Mouse (Mus musculus): ENCODE data around the gene Jhy. TPM values are rescaled to one million over a fixed set of nuclear protein-coding genes. Genes with fewer than 3 reads are reported as not detected.

The Jhy gene
- polyA plus RNA-seq (2015; fragmentation: Nextera tagmentation; extraction: Ambion mirVana) = 0.27 and 0.99 TPM in 2 replicates

GRCm38 (mm10) chr9:40963586-40964417 is at the start of gene Jhy:
Jhy (minus strand) TSS chr9:40964118.
- Histone ChIP-seq H3K9me3 (no peaks in the 10 kb centered on the region), H3K36me3 (no peaks in the 10 kb centered on the region), H3K27me3 (peaks cover 18% of the 10 kb centered on the region; the same call in 1 of the 2 replicates), H3K27ac (replicated peaks) (no peak within 1 kb of the TSS), H3K4me1 (peaks cover 11% of the 10 kb centered on the region), H3K9ac (replicated peaks) (peak within 1 kb of the TSS; percentile 59), H3K4me2 (replicated peaks) (peak within 1 kb of the TSS; percentile 95), H3K4me3 (peak within 1 kb of the TSS; percentile 49)
- WGBS = 2% methylated on average over 48 of the region's 51 CpGs
- ATAC-seq (replicated peaks) = peak; percentile 86

- Histone ChIP-seq H3K4me2 (replicated peaks) (no peak overlapping the region; the same call in 1 of the 2 replicates), H3K36me3 (no peaks in the 10 kb centered on the region)
These were observed 48.5 kb upstream of the Jhy start for GRCm38 (mm10) chr9:41012456-41012855.

GRCm38 (mm10) chr9:41011512-41012436 is 47.9 kb upstream of the Jhy start:
- peak; percentile 89 for ATAC-seq (replicated peaks)
- peaks cover 33% of the 10 kb centered on the region for H3K4me1 ChIP-seq
- peak overlapping the region; percentile 19; the same call in 1 of the 2 replicates for H3K4me2 ChIP-seq (replicated peaks)
- no peak overlapping the region for H3K4me3 ChIP-seq
- H3K9ac ChIP-seq (replicated peaks) = no peak overlapping the region
- WGBS = 7% methylated on average over 13 of the region's 13 CpGs
- no peaks in the 10 kb centered on the region for H3K27me3 ChIP-seq
- H3K27ac ChIP-seq (replicated peaks) = peak overlapping the region; percentile 83
- no peaks in the 10 kb centered on the region for H3K36me3 ChIP-seq
- H3K9me3 ChIP-seq = no peaks in the 10 kb centered on the region

More at GRCm38 (mm10) chr9:41012456-41012855, 48.5 kb upstream of the Jhy start:
- peak overlapping the region; percentile 83 for H3K27ac ChIP-seq (replicated peaks)
- WGBS = 17% methylated on average over 5 of the region's 5 CpGs
- peaks cover 33% of the 10 kb centered on the region for H3K4me1 ChIP-seq
- H3K27me3 ChIP-seq = no peaks in the 10 kb centered on the region
- no peaks in the 10 kb centered on the region for H3K9me3 ChIP-seq
- no peak overlapping the region for H3K4me3 ChIP-seq
- ATAC-seq (replicated peaks) = no peak
- no peak overlapping the region for H3K9ac ChIP-seq (replicated peaks)

GRCm38 (mm10) chr9:41007785-41008184 is 43.9 kb upstream of the Jhy start:
- WGBS = 11% methylated on average over 1 of the region's 1 CpGs
- Histone ChIP-seq H3K27ac (replicated peaks) (no peak overlapping the region), H3K4me3 (no peak overlapping the region), H3K4me1 (peaks cover 21% of the 10 kb centered on the region), H3K36me3 (no peaks in the 10 kb centered on the region), H3K9me3 (no peaks in the 10 kb centered on the region), H3K27me3 (no peaks in the 10 kb centered on the region), H3K9ac (replicated peaks) (no peak overlapping the region), H3K4me2 (replicated peaks) (no peak overlapping the region)
- ATAC-seq (replicated peaks) = no peak

- H3K4me1 ChIP-seq = peaks cover 12% of the 10 kb centered on the region; the same call in 1 of the 2 replicates
- no peak within 1 kb of the TSS for H3K9ac ChIP-seq (replicated peaks)
- H3K27me3 ChIP-seq = no peaks in the 10 kb centered on the region
- no peak within 1 kb of the TSS for H3K27ac ChIP-seq (replicated peaks)
- no peaks in the 10 kb centered on the region for H3K36me3 ChIP-seq
- H3K4me2 ChIP-seq (replicated peaks) = no peak within 1 kb of the TSS
- 71% methylated on average over 4 of the region's 4 CpGs for WGBS
- H3K4me3 ChIP-seq = no peak within 1 kb of the TSS
- H3K9me3 ChIP-seq = no peaks in the 10 kb centered on the region
- ATAC-seq (replicated peaks) = no peak
These were observed 40.5 kb upstream of the Jhy start, which contains the start of gene Crtam for GRCm38 (mm10) chr9:41004415-41004814. Crtam (minus strand) TSS chr9:41004628.

GRCm38 (mm10) chr9:40997116-40997779 is 33.3 kb upstream of the Jhy start:
- no peaks in the 10 kb centered on the region for H3K27me3 ChIP-seq
- H3K36me3 ChIP-seq = no peaks in the 10 kb centered on the region
- no peak overlapping the region for H3K4me3 ChIP-seq
- peaks cover 12% of the 10 kb centered on the region; the same call in 1 of the 2 replicates for H3K4me1 ChIP-seq
- no peak overlapping the region for H3K4me2 ChIP-seq (replicated peaks)
- no peak overlapping the region for H3K9ac ChIP-seq (replicated peaks)
- H3K9me3 ChIP-seq = no peaks in the 10 kb centered on the region
- WGBS = 92% methylated on average over 7 of the region's 7 CpGs
- H3K27ac ChIP-seq (replicated peaks) = no peak overlapping the region
- ATAC-seq (replicated peaks) = no peak

- WGBS = 86% methylated on average over 5 of the region's 5 CpGs
- Histone ChIP-seq H3K4me1 (peaks cover 4% of the 10 kb centered on the region), H3K27me3 (no peaks in the 10 kb centered on the region), H3K9ac (replicated peaks) (no peak overlapping the region), H3K27ac (replicated peaks) (no peak overlapping the region), H3K9me3 (no peaks in the 10 kb centered on the region), H3K36me3 (no peaks in the 10 kb centered on the region), H3K4me3 (no peak overlapping the region), H3K4me2 (replicated peaks) (no peak overlapping the region)
- ATAC-seq (replicated peaks) = no peak
These were observed 30.2 kb upstream of the Jhy start for GRCm38 (mm10) chr9:40994075-40994474.

- no peaks in the 10 kb centered on the region for H3K36me3 ChIP-seq
- no peak overlapping the region for H3K4me2 ChIP-seq (replicated peaks)
- H3K9ac ChIP-seq (replicated peaks) = no peak overlapping the region
- ATAC-seq (replicated peaks) = no peak
- no peaks in the 10 kb centered on the region for H3K27me3 ChIP-seq
- no peaks in the 10 kb centered on the region for H3K9me3 ChIP-seq
- no peak overlapping the region for H3K4me3 ChIP-seq
- H3K27ac ChIP-seq (replicated peaks) = no peak overlapping the region
- peaks cover 4% of the 10 kb centered on the region for H3K4me1 ChIP-seq
- WGBS = 73% methylated on average over 6 of the region's 6 CpGs
These were observed 27.6 kb upstream of the Jhy start for GRCm38 (mm10) chr9:40991511-40991910.

- H3K36me3 ChIP-seq = no peaks in the 10 kb centered on the region
- ATAC-seq (replicated peaks) = peak; percentile 60
- H3K4me3 ChIP-seq = no peak overlapping the region
- H3K4me1 ChIP-seq = peaks cover 4% of the 10 kb centered on the region
- peak overlapping the region; percentile 58 for H3K27ac ChIP-seq (replicated peaks)
- 38% methylated on average over 4 of the region's 4 CpGs for WGBS
- no peak overlapping the region for H3K4me2 ChIP-seq (replicated peaks)
- H3K9ac ChIP-seq (replicated peaks) = no peak overlapping the region
- H3K27me3 ChIP-seq = no peaks in the 10 kb centered on the region
- H3K9me3 ChIP-seq = no peaks in the 10 kb centered on the region
These were observed 26.1 kb upstream of the Jhy start for GRCm38 (mm10) chr9:40989940-40990588.

GRCm38 (mm10) chr9:40984313-40984712 is 20.4 kb upstream of the Jhy start:
- no peak overlapping the region for H3K9ac ChIP-seq (replicated peaks)
- no peak overlapping the region for H3K4me2 ChIP-seq (replicated peaks)
- no peak for ATAC-seq (replicated peaks)
- H3K36me3 ChIP-seq = no peaks in the 10 kb centered on the region
- 73% methylated on average over 3 of the region's 3 CpGs for WGBS
- no peak overlapping the region for H3K4me3 ChIP-seq
- no peaks in the 10 kb centered on the region for H3K27me3 ChIP-seq
- H3K9me3 ChIP-seq = no peaks in the 10 kb centered on the region
- no peak overlapping the region for H3K27ac ChIP-seq (replicated peaks)
- H3K4me1 ChIP-seq = no peaks in the 10 kb centered on the region

- no peak for ATAC-seq (replicated peaks)
- WGBS = 92% methylated on average over 3 of the region's 3 CpGs
- Histone ChIP-seq H3K9ac (replicated peaks) (no peak overlapping the region), H3K27ac (replicated peaks) (no peak overlapping the region), H3K27me3 (no peaks in the 10 kb centered on the region), H3K4me1 (no peaks in the 10 kb centered on the region), H3K4me3 (no peak overlapping the region), H3K9me3 (no peaks in the 10 kb centered on the region), H3K4me2 (replicated peaks) (no peak overlapping the region), H3K36me3 (no peaks in the 10 kb centered on the region)
These were observed 19.8 kb upstream of the Jhy start for GRCm38 (mm10) chr9:40983758-40984157.
